Mouse (Mus musculus) bone marrow macrophage, adult 2 months (primary cell): ENCODE measurements around the gene Lmod2.

Source experiments
- CTCF ChIP-seq: IDR thresholded peaks from 2 replicates; pipeline ENCODE4 v1.5.1; 2012; ENCODE audit warnings: low read depth, mild to moderate bottlenecking, low read length, moderate library complexity
- POLR2A ChIP-seq: IDR thresholded peaks from 2 replicates; pipeline ENCODE4 v1.6.1; 2012; ENCODE audit warnings: mild to moderate bottlenecking, low read depth, low read length, borderline replicate concordance

- no peak for TF ChIP-seq CTCF
- TF ChIP-seq POLR2A = no peak
These were observed 24.2 kb upstream of the Lmod2 start for GRCm38 (mm10) chr6:24573319-24573718.
